Mouse (Mus musculus): ENCODE results near the gene Hoxb8.

The Hoxb8 gene

GRCm38 (mm10) chr11:96333241-96334001, 51.7 kb downstream of the Hoxb8 start:
- no peak for DNase-seq (ENCODE audit: low spot score in 2 of 2)

DNA sequence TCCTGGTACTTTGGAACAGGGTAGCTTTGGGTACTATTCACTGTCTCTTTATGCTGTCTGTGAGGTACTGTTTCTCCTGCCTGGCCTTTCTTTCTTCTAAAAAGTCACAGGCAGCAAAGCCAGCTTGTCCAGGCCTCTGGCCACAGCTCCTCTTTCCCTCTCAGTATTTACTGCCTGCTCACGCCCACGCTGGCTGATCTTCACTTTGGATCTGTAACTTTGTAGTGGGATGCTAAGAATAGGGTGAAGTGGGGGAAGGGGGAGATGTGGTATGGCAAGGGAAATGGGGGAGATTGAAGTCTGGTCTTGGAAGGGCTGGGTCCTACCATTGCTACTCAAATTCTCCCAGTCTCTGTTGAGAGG, 52.3 kb downstream of the Hoxb8 start:
- DNase-seq (ENCODE audit: low spot score in 2 of 2), result no peak
